Mouse (Mus musculus) MEL (cell line): ENCODE results near the gene Rapgef4. TPM values are rescaled to one million over a fixed set of nuclear protein-coding genes. Genes with fewer than 3 reads are reported as not detected.

Source experiments
- DNase-seq: peaks from one replicate; pipeline ENCODE4 v3.0.0; 2011; ENCODE audit warnings: low read depth, low spot score
- H3K27ac ChIP-seq: 2 replicates; pipeline ENCODE4 v1.5.1; 2012; ENCODE audit warnings: low read depth, mild to moderate bottlenecking, control low read depth, low read length, moderate library complexity; ENCODE audit not compliant: control insufficient read depth
- H3K27me3 ChIP-seq, 2 experiments: fragments of 150-350 bp in 1 of 2; sonication (generic) in 1 of 2; 2 replicates each; pipeline ENCODE4 v1.6.1; 2012; ENCODE audit warnings: low read length in 2 of 2, mild to moderate bottlenecking in 2 of 2, improper control_type of control experiment in 1 of 2, moderate library complexity in 1 of 2; ENCODE audit not compliant: insufficient read depth in 2 of 2, control insufficient read depth in 1 of 2
- H3K36me3 ChIP-seq, 2 experiments: 2 replicates each; pipeline ENCODE4 v1.6.1; 2012 to 2014; ENCODE audit warnings: low read length in 2 of 2, improper control_type of control experiment in 1 of 2, inconsistent platforms in 1 of 2, mild to moderate bottlenecking in 1 of 2; ENCODE audit not compliant: insufficient read depth in 2 of 2, control insufficient read depth in 1 of 2
- H3K4me1 ChIP-seq, 2 experiments: fragments of 150-350 bp in 1 of 2; sonication (generic) in 1 of 2; 2 replicates each; pipeline ENCODE4 v1.6.1; 2012; ENCODE audit warnings: low read length in 2 of 2, improper control_type of control experiment in 1 of 2, mild to moderate bottlenecking in 1 of 2; ENCODE audit not compliant: insufficient read depth in 2 of 2, control insufficient read depth in 1 of 2
- H3K4me3 ChIP-seq, 2 experiments: fragments of 150-350 bp in 1 of 2; sonication (generic) in 1 of 2; 2 replicates each; pipeline ENCODE4 v1.5.1; 2012; ENCODE audit warnings: low read depth in 2 of 2, low read length in 2 of 2, mild to moderate bottlenecking in 2 of 2, moderate library complexity in 2 of 2, control low read depth in 1 of 2, improper control_type of control experiment in 1 of 2; ENCODE audit not compliant: control insufficient read depth in 1 of 2, insufficient read depth in 1 of 2
- H3K79me2 ChIP-seq: 2 replicates; pipeline ENCODE4 v1.6.1; 2012; ENCODE audit warnings: mild to moderate bottlenecking, low read length, moderate library complexity; ENCODE audit not compliant: control insufficient read depth, poor library complexity, insufficient read depth
- H3K9ac ChIP-seq: 2 replicates; pipeline ENCODE4 v1.6.1; 2012; ENCODE audit warnings: low read depth, mild to moderate bottlenecking, control low read depth, low read length, moderate library complexity; ENCODE audit not compliant: control insufficient read depth, poor library complexity, severe bottlenecking
- H3K9me3 ChIP-seq: fragments of 150-350 bp; sonication (generic); replicated peaks from 2 replicates; pipeline ENCODE4 v1.6.1; 2012; ENCODE audit warnings: mild to moderate bottlenecking, low read length, improper control_type of control experiment, moderate library complexity; ENCODE audit not compliant: insufficient read depth
- BHLHE40 ChIP-seq: IDR thresholded peaks from 2 replicates; pipeline ENCODE4 v1.6.1; 2012; ENCODE audit warnings: low read depth, mild to moderate bottlenecking, inconsistent platforms, low read length, improper control_type of control experiment, borderline replicate concordance
- CHD1 ChIP-seq: IDR thresholded peaks from 2 replicates; pipeline ENCODE4 v1.6.1; 2012; ENCODE audit warnings: low read depth, mild to moderate bottlenecking, inconsistent platforms, low read length, improper control_type of control experiment
- CHD2 ChIP-seq: IDR thresholded peaks from 2 replicates; pipeline ENCODE4 v1.6.1; 2011; ENCODE audit warnings: low read length, improper control_type of control experiment
- CTCF ChIP-seq, 3 experiments: IDR thresholded peaks in 2 of 3; conservative IDR thresholded peaks in 1 of 3; 2 replicates each; pipeline ENCODE4 v1.5.1; 2011 to 2012; ENCODE audit warnings: low read length in 3 of 3, low read depth in 2 of 3, mild to moderate bottlenecking in 2 of 3, improper control_type of control experiment in 1 of 3, inconsistent platforms in 1 of 3, mixed read lengths in 1 of 3, moderate library complexity in 1 of 3; ENCODE audit not compliant: control insufficient read depth in 1 of 3, insufficient read depth in 1 of 3, poor library complexity in 1 of 3, severe bottlenecking in 1 of 3
- E2F4 ChIP-seq: IDR thresholded peaks from 2 replicates; pipeline ENCODE4 v1.6.1; 2011; ENCODE audit warnings: low read depth, low read length, improper control_type of control experiment, borderline replicate concordance
- ETS1 ChIP-seq: IDR thresholded peaks from 2 replicates; pipeline ENCODE4 v1.6.1; 2012; ENCODE audit warnings: low read depth, mild to moderate bottlenecking, inconsistent platforms, low read length, improper control_type of control experiment, moderate library complexity
- GABPA ChIP-seq: IDR thresholded peaks from 2 replicates; pipeline ENCODE4 v1.6.1; 2012; ENCODE audit warnings: low read depth, mild to moderate bottlenecking, inconsistent platforms, low read length, improper control_type of control experiment, moderate library complexity
- GATA1 ChIP-seq: IDR thresholded peaks from 2 replicates; pipeline ENCODE4 v1.6.1; 2011; ENCODE audit warnings: low read depth, low read length, improper control_type of control experiment
- JUND ChIP-seq: IDR thresholded peaks from 2 replicates; pipeline ENCODE4 v1.6.1; 2011; ENCODE audit warnings: low read depth, mild to moderate bottlenecking, improper control_type of control experiment, low read length
- MAX ChIP-seq: IDR thresholded peaks from 2 replicates; pipeline ENCODE4 v1.6.1; 2011; ENCODE audit warnings: low read length, improper control_type of control experiment
- MAZ ChIP-seq: IDR thresholded peaks from 2 replicates; pipeline ENCODE4 v1.6.1; 2012; ENCODE audit warnings: low read depth, mild to moderate bottlenecking, inconsistent platforms, low read length, improper control_type of control experiment
- MEF2A ChIP-seq: IDR thresholded peaks from 2 replicates; pipeline ENCODE4 v1.6.1; 2014; ENCODE audit warnings: low read depth, mild to moderate bottlenecking, inconsistent platforms, low read length, improper control_type of control experiment; ENCODE audit not compliant: poor library complexity, insufficient replicate concordance, severe bottlenecking; ENCODE audit errors: extremely low read depth
- MYC ChIP-seq: IDR thresholded peaks from 2 replicates; pipeline ENCODE4 v1.6.1; 2011; ENCODE audit warnings: low read depth, mild to moderate bottlenecking, low read length, improper control_type of control experiment, moderate library complexity
- NELFE ChIP-seq: IDR thresholded peaks from 2 replicates; pipeline ENCODE4 v1.6.1; 2011; ENCODE audit warnings: low read depth, low read length, improper control_type of control experiment
- POLR2A ChIP-seq, 2 experiments: IDR thresholded peaks; 2 replicates each; pipeline ENCODE4 v1.6.1; 2011 to 2012; ENCODE audit warnings: low read length in 2 of 2, mild to moderate bottlenecking in 2 of 2, control low read depth in 1 of 2, improper control_type of control experiment in 1 of 2, low read depth in 1 of 2, moderate library complexity in 1 of 2; ENCODE audit not compliant: control insufficient read depth in 1 of 2, insufficient read depth in 1 of 2, poor library complexity in 1 of 2
- POLR2AphosphoS2 ChIP-seq: IDR thresholded peaks from 2 replicates; pipeline ENCODE4 v1.6.1; 2011; ENCODE audit warnings: low read length, improper control_type of control experiment
- POLR2AphosphoS5 ChIP-seq: IDR thresholded peaks from 2 replicates; pipeline ENCODE4 v1.6.1; 2012; ENCODE audit warnings: low read depth, borderline replicate concordance, mild to moderate bottlenecking, inconsistent platforms, low read length, moderate library complexity, mixed read lengths
- RAD21 ChIP-seq: IDR thresholded peaks from 2 replicates; pipeline ENCODE4 v1.6.1; 2011; ENCODE audit warnings: mild to moderate bottlenecking, low read depth, low read length, improper control_type of control experiment
- RCOR1 ChIP-seq: IDR thresholded peaks from 2 replicates; pipeline ENCODE4 v1.6.1; 2012; ENCODE audit warnings: low read depth, mild to moderate bottlenecking, inconsistent platforms, low read length, improper control_type of control experiment
- SIN3A ChIP-seq: IDR thresholded peaks from 2 replicates; pipeline ENCODE4 v1.6.1; 2012; ENCODE audit warnings: low read length, improper control_type of control experiment, inconsistent platforms
- TAL1 ChIP-seq: IDR thresholded peaks from 2 replicates; pipeline ENCODE4 v1.6.1; 2012; ENCODE audit warnings: mild to moderate bottlenecking, inconsistent platforms, low read length, moderate library complexity, mixed read lengths
- TBP ChIP-seq: IDR thresholded peaks from 2 replicates; pipeline ENCODE4 v1.8.0; 2011; ENCODE audit warnings: low read depth, low read length, improper control_type of control experiment
- TCF12 ChIP-seq: IDR thresholded peaks from 2 replicates; pipeline ENCODE4 v1.6.1; 2014; ENCODE audit warnings: low read depth, mild to moderate bottlenecking, inconsistent platforms, low read length, improper control_type of control experiment, moderate library complexity
- USF1 ChIP-seq: IDR thresholded peaks from 2 replicates; pipeline ENCODE4 v1.6.1; 2014; ENCODE audit warnings: low read depth, mild to moderate bottlenecking, inconsistent platforms, low read length, improper control_type of control experiment, moderate library complexity
- USF2 ChIP-seq, 2 experiments: IDR thresholded peaks; 2 replicates each; pipeline ENCODE4 v1.6.1; 2011 to 2012; ENCODE audit warnings: improper control_type of control experiment in 2 of 2, low read length in 2 of 2, borderline replicate concordance in 1 of 2, inconsistent platforms in 1 of 2, low read depth in 1 of 2, mild to moderate bottlenecking in 1 of 2; ENCODE audit not compliant: insufficient read depth in 1 of 2
- ZC3H11A ChIP-seq: IDR thresholded peaks from 2 replicates; pipeline ENCODE4 v1.6.1; 2012; ENCODE audit warnings: low read depth, mild to moderate bottlenecking, inconsistent platforms, low read length, improper control_type of control experiment
- ZMIZ1 ChIP-seq: IDR thresholded peaks from 2 replicates; pipeline ENCODE4 v1.6.1; 2012; ENCODE audit warnings: low read depth, mild to moderate bottlenecking, inconsistent platforms, low read length, improper control_type of control experiment, moderate library complexity
- polyA plus RNA-seq, 2 experiments: library from polyadenylated mRNA; stranded (reverse) in 1 of 2; unstranded in 1 of 2; fragments of >175 nt in 1 of 2; fragments of >200 nt in 1 of 2; gene quantifications; 2 replicates each; pipeline versions ENCODE4 v1.2.1 to v1.2.4; 2012; ENCODE audit warnings: low replicate concordance in 2 of 2, low read depth in 1 of 2; ENCODE audit not compliant: insufficient read length in 2 of 2, insufficient read depth in 1 of 2, missing spikeins in 1 of 2
- total RNA-seq: library from RNA; depleted of rRNA; stranded (reverse); fragments of 300-350 nt; gene quantifications from 2 replicates; pipeline ENCODE4 v1.2.3, GENCODE M21; 2012

The Rapgef4 gene
- total and polyA plus RNA-seq, 3 experiments = not detected

- no peaks in the 10 kb centered on the region for H3K79me2 ChIP-seq
- TF ChIP-seq JUND (no peak), MAZ (no peak), MAX (no peak), POLR2AphosphoS5 (no peak), USF1 (no peak), MYC (no peak), POLR2A (IDR thresholded peaks at IDR 0.05; ENCODE audit: control insufficient read depth in 1 of 2, insufficient read depth in 1 of 2, low read depth in 1 of 2, low read length in 2 of 2, poor library complexity in 1 of 2) (no peak), CHD2 (no peak), TAL1 (no peak), TBP (no peak)
- TF ChIP-seq, all 39 proteins: peak for 0
- Histone ChIP-seq H3K4me1 (no peaks in the 10 kb centered on the region), H3K27me3 (peaks cover 4 to 7% of the 10 kb centered on the region in 2 experiments), H3K27ac (no peak overlapping the region), H3K9me3 (no peaks in the 10 kb centered on the region), H3K4me3 (no peak overlapping the region), H3K9ac (no peak overlapping the region), H3K36me3 (no peaks in the 10 kb centered on the region)
- no peak for DNase-seq
Measured at GRCm38 (mm10) chr2:72278247-72278873, 297.3 kb downstream of the Rapgef4 start.

DNA sequence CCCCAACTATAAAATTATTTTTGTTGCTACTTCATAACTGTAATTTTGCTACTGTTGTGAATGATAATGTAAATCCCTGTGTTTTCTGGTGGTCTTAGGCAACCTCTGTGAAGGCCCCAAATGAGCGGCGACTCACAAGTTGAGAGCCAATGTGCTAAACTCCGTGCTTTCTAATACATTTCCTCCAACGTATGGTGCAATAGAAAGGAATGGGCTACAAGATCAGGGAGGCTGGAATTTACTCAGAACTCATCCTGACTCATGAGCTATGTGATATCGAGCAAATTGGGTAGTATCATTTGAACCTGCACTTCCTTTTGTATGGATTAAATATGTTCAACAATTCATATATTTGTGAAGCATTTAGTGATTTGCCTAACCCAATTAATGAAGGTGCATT is 299.5 kb downstream of the Rapgef4 start:
- Histone ChIP-seq H3K4me1 (no peaks in the 10 kb centered on the region), H3K4me3 (no peak overlapping the region), H3K9me3 (no peaks in the 10 kb centered on the region)
- DNase-seq = no peak
- no peak for TF ChIP-seq POLR2AphosphoS2
- no peak for TF ChIP-seq MAZ
- no peak for TF ChIP-seq TCF12
- TF ChIP-seq MAX = no peak
- no peak for TF ChIP-seq GABPA
- no peak for TF ChIP-seq CTCF (IDR thresholded peaks at IDR 0.05 in 2 of 3, conservative IDR thresholded peaks at IDR 0.05 in 1 of 3; ENCODE audit: control insufficient read depth in 1 of 3, insufficient read depth in 1 of 3, low read depth in 2 of 3, low read length in 3 of 3, poor library complexity in 1 of 3, severe bottlenecking in 1 of 3)
- no peak for TF ChIP-seq USF2 (IDR thresholded peaks at IDR 0.05; ENCODE audit: borderline replicate concordance in 1 of 2, insufficient read depth in 1 of 2, low read depth in 1 of 2, low read length in 2 of 2)
- TF ChIP-seq SIN3A = no peak
- no peak for TF ChIP-seq E2F4
- no peak for TF ChIP-seq GATA1
- TF ChIP-seq MEF2A = no peak
- TF ChIP-seq ETS1 = no peak
- no peak for TF ChIP-seq RCOR1
- TF ChIP-seq NELFE = no peak
- no peak for TF ChIP-seq ZC3H11A
- TF ChIP-seq RAD21 = no peak
- TF ChIP-seq BHLHE40 = no peak
- no peak for TF ChIP-seq ZMIZ1
- no peak for TF ChIP-seq CHD1
- no peak for TF ChIP-seq TBP
- TF ChIP-seq, all 39 proteins: peak for 0
- Histone ChIP-seq H3K27me3 (peaks cover 7 to 15% of the 10 kb centered on the region in 2 experiments), H3K36me3 (no peaks in the 10 kb centered on the region; a peak in 1 of 4 replicates), H3K79me2 (no peaks in the 10 kb centered on the region), H3K9ac (no peak overlapping the region), H3K27ac (no peak overlapping the region)
